Mouse (Mus musculus) small intestine, adult 2 months (tissue): ENCODE results near the gene Spaar.

ENCODE experiments used
- CTCF ChIP-seq: fragments of 200-500 bp; IDR thresholded peaks from 2 replicates; pipeline ENCODE4 v1.5.1; 2012; ENCODE audit warnings: low read depth, mild to moderate bottlenecking, control low read depth, inconsistent platforms, low read length, moderate library complexity, mixed read lengths; ENCODE audit not compliant: insufficient replicate concordance, insufficient read length; ENCODE audit errors: extremely low read depth
- POLR2A ChIP-seq: fragments of 200-500 bp; IDR thresholded peaks from 2 replicates; pipeline ENCODE4 v1.6.1; 2012; ENCODE audit warnings: low read depth, mild to moderate bottlenecking, control low read depth, inconsistent platforms, low read length, moderate library complexity

DNA sequence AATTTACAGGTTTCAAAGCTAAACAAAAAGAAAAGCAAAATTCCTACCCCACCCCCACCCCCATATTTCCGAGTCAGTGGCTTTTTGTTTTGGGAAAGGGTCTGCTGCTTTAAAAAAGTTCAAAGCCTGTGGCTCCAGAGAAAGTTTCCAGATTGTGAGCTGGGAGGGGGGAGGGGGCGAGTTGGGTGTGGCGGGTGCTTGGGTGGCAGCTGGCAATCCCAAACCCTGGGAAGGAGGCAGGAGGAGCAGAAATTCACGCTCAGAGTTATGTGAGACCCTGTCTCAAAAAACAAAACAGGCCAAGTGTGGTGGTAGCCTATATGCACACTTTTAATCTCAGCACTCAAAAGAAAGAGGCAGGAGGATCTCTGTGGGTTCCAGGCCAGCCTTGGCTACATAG lies 12.8 kb downstream of the Spaar start:
- TF ChIP-seq POLR2A (no peak), CTCF (no peak)
